Mouse (Mus musculus) small intestine, adult 2 months (tissue): ENCODE data around the gene 3110018I06Rik. TPM values are rescaled to one million over a fixed set of nuclear protein-coding genes. Genes with fewer than 3 reads are reported as not detected.

Source experiments
- H3K27ac ChIP-seq: fragments of 200-500 bp; 2 replicates; pipeline ENCODE4 v1.5.1; 2012; ENCODE audit warnings: low read depth, low read length, control low read depth, inconsistent platforms; ENCODE audit not compliant: insufficient read depth
- H3K27me3 ChIP-seq: fragments of 200-500 bp; 2 replicates; pipeline ENCODE4 v1.6.1; 2012; ENCODE audit warnings: mild to moderate bottlenecking, moderate library complexity, low read length, inconsistent platforms; ENCODE audit not compliant: control insufficient read depth, insufficient read depth
- H3K36me3 ChIP-seq: fragments of 200-500 bp; 2 replicates; pipeline ENCODE4 v1.6.1; 2012; ENCODE audit warnings: mild to moderate bottlenecking, low read length, control low read depth, inconsistent platforms; ENCODE audit not compliant: control insufficient read depth, insufficient read depth
- H3K4me1 ChIP-seq: fragments of 200-500 bp; 2 replicates; pipeline ENCODE4 v1.6.1; 2012; ENCODE audit warnings: low read length, inconsistent platforms, mixed read lengths; ENCODE audit not compliant: control insufficient read depth, insufficient read depth, insufficient read length
- H3K4me3 ChIP-seq: fragments of 200-500 bp; 2 replicates; pipeline ENCODE4 v1.5.1; 2012; ENCODE audit warnings: low read depth, mild to moderate bottlenecking, control low read depth, inconsistent platforms, low read length, moderate library complexity
- CTCF ChIP-seq: fragments of 200-500 bp; IDR thresholded peaks from 2 replicates; pipeline ENCODE4 v1.5.1; 2012; ENCODE audit warnings: low read depth, mild to moderate bottlenecking, control low read depth, inconsistent platforms, low read length, moderate library complexity, mixed read lengths; ENCODE audit not compliant: insufficient replicate concordance, insufficient read length; ENCODE audit errors: extremely low read depth
- POLR2A ChIP-seq: fragments of 200-500 bp; IDR thresholded peaks from 2 replicates; pipeline ENCODE4 v1.6.1; 2012; ENCODE audit warnings: low read depth, mild to moderate bottlenecking, control low read depth, inconsistent platforms, low read length, moderate library complexity
- WGBS: fragments of 180-500 bp; shearing (Covaris S2); methylation state at CpG from one replicate; pipeline ENCODE4 v1.1.7; 2018; 5-methylcytosine and 5-hydroxymethylcytosine counted together
- polyA plus RNA-seq: library from polyadenylated mRNA; depleted of rRNA; stranded (reverse); fragments of >200 nt; gene quantifications from 2 replicates; pipeline ENCODE4 v1.2.3, GENCODE M21; 2012

The 3110018I06Rik gene
- polyA plus RNA-seq, 1 experiment = not detected

- 53% methylated on average over 1 of the region's 1 CpGs for WGBS
Observed at GRCm38 (mm10) chr12:107491344-107491743, 2.9 kb downstream of the 3110018I06Rik start.

GRCm38 (mm10) chr12:107496924-107497323 is 8.5 kb downstream of the 3110018I06Rik start:
- Histone ChIP-seq H3K4me1 (no peaks in the 10 kb centered on the region), H3K27ac (no peak overlapping the region), H3K36me3 (no peaks in the 10 kb centered on the region), H3K4me3 (no peak overlapping the region), H3K27me3 (no peaks in the 10 kb centered on the region)
- 62% methylated on average over 5 of the region's 5 CpGs for WGBS
- TF ChIP-seq CTCF = no peak
- TF ChIP-seq POLR2A = no peak

More at GRCm38 (mm10) chr12:107491344-107491743, 2.9 kb downstream of the 3110018I06Rik start:
- TF ChIP-seq POLR2A (no peak), CTCF (no peak)
- H3K27ac ChIP-seq = no peak overlapping the region
- no peaks in the 10 kb centered on the region for H3K4me1 ChIP-seq
- no peaks in the 10 kb centered on the region for H3K36me3 ChIP-seq
- no peaks in the 10 kb centered on the region for H3K27me3 ChIP-seq
- no peak overlapping the region for H3K4me3 ChIP-seq

GRCm38 (mm10) chr12:107509661-107510237 is 21.3 kb downstream of the 3110018I06Rik start:
- no peaks in the 10 kb centered on the region for H3K27me3 ChIP-seq
- WGBS = 36% methylated on average over 9 of the region's 9 CpGs
- no peak overlapping the region for H3K4me3 ChIP-seq
- no peak overlapping the region for H3K27ac ChIP-seq
- no peaks in the 10 kb centered on the region for H3K4me1 ChIP-seq
- H3K36me3 ChIP-seq = no peaks in the 10 kb centered on the region
- no peak for TF ChIP-seq CTCF
- no peak for TF ChIP-seq POLR2A

GRCm38 (mm10) chr12:107511112-107511511 is 22.7 kb downstream of the 3110018I06Rik start:
- WGBS = 94% methylated on average over 11 of the region's 11 CpGs
- no peaks in the 10 kb centered on the region for H3K27me3 ChIP-seq
- H3K36me3 ChIP-seq = no peaks in the 10 kb centered on the region
- H3K4me3 ChIP-seq = no peak overlapping the region
- H3K4me1 ChIP-seq = peaks cover 3% of the 10 kb centered on the region; the same call in 1 of the 2 replicates
- TF ChIP-seq POLR2A = no peak
- no peak for TF ChIP-seq CTCF
- no peak overlapping the region for H3K27ac ChIP-seq

- Histone ChIP-seq H3K4me1 (peaks cover 4% of the 10 kb centered on the region; the same call in 1 of the 2 replicates), H3K27me3 (no peaks in the 10 kb centered on the region), H3K4me3 (no peak overlapping the region), H3K27ac (no peak overlapping the region), H3K36me3 (no peaks in the 10 kb centered on the region)
- WGBS = 28% methylated on average over 11 of the region's 11 CpGs
- TF ChIP-seq POLR2A (no peak), CTCF (no peak)
Observed at GRCm38 (mm10) chr12:107516265-107517217, 28.1 kb downstream of the 3110018I06Rik start.

GRCm38 (mm10) chr12:107520941-107521340 is 32.5 kb downstream of the 3110018I06Rik start:
- Histone ChIP-seq H3K36me3 (no peaks in the 10 kb centered on the region), H3K27me3 (no peaks in the 10 kb centered on the region), H3K4me3 (no peak overlapping the region), H3K27ac (no peak overlapping the region), H3K4me1 (peaks cover 3% of the 10 kb centered on the region; the same call in 1 of the 2 replicates)
- 46% methylated on average over 3 of the region's 3 CpGs for WGBS
- no peak for TF ChIP-seq POLR2A

- no peaks in the 10 kb centered on the region for H3K27me3 ChIP-seq
- WGBS = 85% methylated on average over 1 of the region's 1 CpGs
- TF ChIP-seq CTCF (no peak), POLR2A (no peak)
Observed at GRCm38 (mm10) chr12:107528346-107528880, 40.0 kb downstream of the 3110018I06Rik start.

More at GRCm38 (mm10) chr12:107528346-107528880, 40.0 kb downstream of the 3110018I06Rik start:
- Histone ChIP-seq H3K27ac (no peak overlapping the region), H3K4me3 (no peak overlapping the region), H3K36me3 (no peaks in the 10 kb centered on the region), H3K4me1 (no peaks in the 10 kb centered on the region)
